Mouse (Mus musculus) C2C12 (cell line): ENCODE measurements at regions not wholly inside any gene's neighbourhood (a gene's known extent, or its start where the extent isn't known, plus 50 kb on each side); places are given as distances from the start of the nearest gene placed in this dataset.

Source experiments
- H3K27me3 ChIP-seq: one replicate; pipeline ENCODE4 v1.6.1; 2011; ENCODE audit not compliant: control insufficient read depth, insufficient read depth, insufficient read length
- H3K36me3 ChIP-seq: one replicate; pipeline ENCODE4 v1.6.1; 2011; ENCODE audit not compliant: control insufficient read depth, insufficient read depth
- H3K4me3 ChIP-seq: one replicate; pipeline ENCODE4 v1.5.1; 2011; ENCODE audit warnings: mild to moderate bottlenecking, control low read depth; ENCODE audit not compliant: poor library complexity, insufficient read depth, severe bottlenecking
- H3K79me2 ChIP-seq: one replicate; pipeline ENCODE4 v1.6.1; 2011; ENCODE audit not compliant: control insufficient read depth, insufficient read depth
- H3K79me3 ChIP-seq: one replicate; pipeline ENCODE4 v1.6.1; 2011; ENCODE audit warnings: low read depth, control low read depth
- H3ac ChIP-seq: one replicate; pipeline ENCODE3; 2011; ENCODE audit warnings: low read depth; ENCODE audit not compliant: control insufficient read depth, insufficient read length
- CEBPB ChIP-seq: IDR thresholded peaks from one replicate; pipeline ENCODE4 v1.6.1; 2011; ENCODE audit warnings: low read depth, mild to moderate bottlenecking, control low read depth, moderate library complexity
- CTCF ChIP-seq: IDR thresholded peaks from one replicate; pipeline ENCODE4 v1.5.1; 2011; ENCODE audit not compliant: control insufficient read depth, insufficient read depth, insufficient read length
- FOSL1 ChIP-seq: IDR thresholded peaks from one replicate; pipeline ENCODE4 v1.8.0; 2011; ENCODE audit warnings: mild to moderate bottlenecking, low read length; ENCODE audit not compliant: poor library complexity, insufficient read depth, severe bottlenecking
- MAX ChIP-seq: IDR thresholded peaks from one replicate; pipeline ENCODE4 v1.6.1; 2011; ENCODE audit warnings: mild to moderate bottlenecking, control low read depth
- MYOD1 ChIP-seq: IDR thresholded peaks from one replicate; pipeline ENCODE4 v1.6.1; 2011; ENCODE audit warnings: low read depth; ENCODE audit not compliant: control insufficient read depth, insufficient read length
- MYOG ChIP-seq: IDR thresholded peaks from one replicate; pipeline ENCODE4 v1.6.1; 2011; ENCODE audit not compliant: control insufficient read depth, insufficient read length; ENCODE audit errors: extremely low read depth
- USF1 ChIP-seq: IDR thresholded peaks from one replicate; pipeline ENCODE4 v1.6.1; 2011; ENCODE audit warnings: low read depth, mild to moderate bottlenecking, control low read depth, moderate library complexity

- Histone ChIP-seq H3K27me3 (no peaks in the 10 kb centered on the region), H3ac (no peak overlapping the region), H3K4me3 (no peak overlapping the region), H3K79me2 (no peaks in the 10 kb centered on the region), H3K36me3 (no peaks in the 10 kb centered on the region), H3K79me3 (no peaks in the 10 kb centered on the region)
- TF ChIP-seq MAX (no peak), CEBPB (no peak), MYOG (no peak)
Observed at GRCm38 (mm10) chr10:19530056-19530455, 61.7 kb upstream of the Ifngr1 start.

- TF ChIP-seq MAX, result no peak
- TF ChIP-seq CEBPB, result no peak
- no peak for TF ChIP-seq USF1
- no peak for TF ChIP-seq FOSL1
- H3K27me3 ChIP-seq, result no peaks in the 10 kb centered on the region
- H3K79me2 ChIP-seq, result no peaks in the 10 kb centered on the region
- H3K36me3 ChIP-seq, result no peaks in the 10 kb centered on the region
- no peak overlapping the region for H3K4me3 ChIP-seq
- H3ac ChIP-seq, result no peak overlapping the region
- H3K79me3 ChIP-seq, result no peaks in the 10 kb centered on the region
Observed at GRCm38 (mm10) chr10:19531452-19531851, 60.3 kb upstream of the Ifngr1 start.

GRCm38 (mm10) chr10:19532790-19533189 lies 59.0 kb upstream of the Ifngr1 start:
- Histone ChIP-seq H3K27me3 (no peaks in the 10 kb centered on the region), H3K36me3 (no peaks in the 10 kb centered on the region), H3K79me2 (no peaks in the 10 kb centered on the region), H3K79me3 (no peaks in the 10 kb centered on the region), H3K4me3 (no peak overlapping the region), H3ac (no peak overlapping the region)
- no peak for TF ChIP-seq FOSL1
- TF ChIP-seq MAX, result no peak
- TF ChIP-seq USF1, result no peak
- no peak for TF ChIP-seq CEBPB
- no peak for TF ChIP-seq MYOD1
- no peak for TF ChIP-seq CTCF
- no peak for TF ChIP-seq MYOG

GRCm38 (mm10) chr10:19533846-19534245 lies 57.9 kb upstream of the Ifngr1 start:
- H3K79me3 ChIP-seq, result no peaks in the 10 kb centered on the region
- no peaks in the 10 kb centered on the region for H3K36me3 ChIP-seq
- no peak overlapping the region for H3ac ChIP-seq
- H3K79me2 ChIP-seq, result no peaks in the 10 kb centered on the region
- no peak overlapping the region for H3K4me3 ChIP-seq
- no peaks in the 10 kb centered on the region for H3K27me3 ChIP-seq
- no peak for TF ChIP-seq CEBPB
- TF ChIP-seq CTCF, result no peak
- TF ChIP-seq FOSL1, result no peak
- TF ChIP-seq USF1, result no peak
- no peak for TF ChIP-seq MYOG
- TF ChIP-seq MAX, result no peak
- no peak for TF ChIP-seq MYOD1
